Mouse (Mus musculus) retina, embryonic 14.5 days (tissue): ENCODE measurements at regions not wholly inside any gene's neighbourhood (a gene's known extent, or its start where the extent isn't known, plus 50 kb on each side); places are given as distances from the start of the nearest gene placed in this dataset.

Source experiments
- DNase-seq: peaks from one replicate; pipeline ENCODE4 v3.0.0-alpha.2; 2015; ENCODE audit warnings: low spot score

GRCm38 (mm10) chr2:61088501-61088900, 125.5 kb upstream of the Rbms1 start:
- no peak for DNase-seq

- DNase-seq: no peak
These were observed 121.8 kb upstream of the Rbms1 start for GRCm38 (mm10) chr2:61084835-61085234.

GRCm38 (mm10) chr2:61083100-61083499, 120.1 kb upstream of the Rbms1 start:
- no peak for DNase-seq

- DNase-seq: no peak
These were observed 119.6 kb upstream of the Rbms1 start for GRCm38 (mm10) chr2:61082640-61083039.

GRCm38 (mm10) chr2:61080006-61080405, 117.0 kb upstream of the Rbms1 start:
- no peak for DNase-seq

GRCm38 (mm10) chr2:61071025-61071424, 108.0 kb upstream of the Rbms1 start:
- DNase-seq: no peak

GRCm38 (mm10) chr2:61067877-61068276, 104.9 kb upstream of the Rbms1 start:
- no peak for DNase-seq

GRCm38 (mm10) chr2:61062125-61062524, 99.1 kb upstream of the Rbms1 start:
- no peak for DNase-seq

- DNase-seq: no peak
These were observed 97.9 kb upstream of the Rbms1 start for GRCm38 (mm10) chr2:61060906-61061305.

GRCm38 (mm10) chr2:61058545-61059235, 95.7 kb upstream of the Rbms1 start:
- peak; percentile 43 for DNase-seq

GRCm38 (mm10) chr2:61052296-61052695, 89.3 kb upstream of the Rbms1 start:
- DNase-seq: no peak

- DNase-seq: no peak
These were observed 88.8 kb upstream of the Rbms1 start for GRCm38 (mm10) chr2:61051808-61052207.

GRCm38 (mm10) chr2:61046111-61046767, 83.2 kb upstream of the Rbms1 start:
- no peak for DNase-seq

GRCm38 (mm10) chr2:61045467-61045866, 82.5 kb upstream of the Rbms1 start:
- no peak for DNase-seq

GRCm38 (mm10) chr2:61032920-61033319, 69.9 kb upstream of the Rbms1 start:
- no peak for DNase-seq

GRCm38 (mm10) chr2:61029706-61030105, 66.7 kb upstream of the Rbms1 start:
- DNase-seq: no peak

GRCm38 (mm10) chr2:61028578-61028977, 65.6 kb upstream of the Rbms1 start:
- DNase-seq: no peak

GRCm38 (mm10) chr2:61027686-61028085, 64.7 kb upstream of the Rbms1 start:
- no peak for DNase-seq

GRCm38 (mm10) chr2:61022411-61022810, 59.4 kb upstream of the Rbms1 start:
- DNase-seq: no peak

GRCm38 (mm10) chr2:61020791-61021190, 57.8 kb upstream of the Rbms1 start:
- no peak for DNase-seq

- DNase-seq: peak; percentile 24
These were observed 50.0 kb upstream of the Rbms1 start for GRCm38 (mm10) chr2:61013006-61013405.
